Mouse (Mus musculus): Measurements from ENCODE around the gene Def6. TPM values are rescaled to one million over a fixed set of nuclear protein-coding genes. Genes with fewer than 3 reads are reported as not detected.
A peak's percentile ranks its signal among the peaks of the same experiment; 100 is the strongest.

Def6 gene
- polyA plus RNA-seq, 1 experiment from 2014 or later = 2.4 TPM

DNA sequence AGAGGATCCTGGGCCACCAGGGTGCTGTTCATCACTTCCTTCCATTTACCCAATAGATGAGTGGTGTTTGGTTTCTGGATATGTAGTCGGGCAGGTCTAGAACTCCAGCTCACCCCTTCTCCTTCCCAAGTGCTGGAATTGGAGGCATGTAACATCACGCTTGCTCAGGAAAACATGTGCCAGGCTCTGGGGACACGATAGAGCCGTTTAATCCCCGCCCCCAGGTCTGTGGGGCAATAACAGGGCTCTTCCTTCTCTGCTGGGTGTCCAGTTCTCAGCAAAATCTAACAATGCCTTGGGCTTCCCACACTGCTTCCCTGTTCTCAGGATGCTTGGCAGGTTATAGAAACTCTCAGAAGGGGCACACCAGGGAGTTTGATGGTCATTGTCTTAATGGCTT, 29.8 kb downstream of the Def6 start:
- 79% methylated on average over 5 of the region's 5 CpGs for WGBS
- DNase-seq = no peak
- no peaks in the 10 kb centered on the region for H3K27me3 ChIP-seq (ENCODE audit: insufficient read depth, low read length)
- H3K36me3 ChIP-seq (ENCODE audit: insufficient read depth) = peaks cover 28% of the 10 kb centered on the region
- no peak overlapping the region for H3K9ac ChIP-seq
- H3K4me2 ChIP-seq = no peak overlapping the region
- H3K27ac ChIP-seq (ENCODE audit: low read depth) = no peak overlapping the region
- H3K4me1 ChIP-seq (ENCODE audit: insufficient read depth) = 0 out of 2 replicates have a peak, but pooled peaks cover 3% of the 10 kb centered on the region
- H3K9me3 ChIP-seq (ENCODE audit: low read depth, low read length) = no peaks in the 10 kb centered on the region
- ATAC-seq (ENCODE audit: insufficient read depth) = no peak
- TF ChIP-seq CTCF (IDR thresholded peaks at IDR 0.05; ENCODE audit: low read depth) = no peak
- no peak overlapping the region for H3K4me3 ChIP-seq (ENCODE audit: low read depth, low read length)

DNA sequence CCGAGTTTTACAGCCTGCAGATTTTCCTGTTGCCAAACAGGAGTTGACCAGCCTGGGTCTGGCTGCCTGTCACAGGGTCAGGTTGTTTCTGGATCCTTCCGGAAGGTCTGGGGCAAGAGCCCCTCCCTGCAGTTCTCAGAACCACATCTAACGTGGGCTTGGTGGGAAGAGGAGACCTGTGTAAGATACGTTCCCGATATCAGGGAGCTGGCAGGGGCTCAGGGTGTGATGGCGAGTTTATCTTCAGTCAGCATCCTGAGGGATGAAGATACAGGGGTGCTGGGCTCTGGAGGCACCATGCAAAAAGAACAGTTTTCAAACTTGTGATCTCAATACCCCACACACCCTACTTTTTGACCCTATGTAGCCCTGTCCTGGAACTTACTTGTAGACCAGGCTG, 30.3 kb downstream of the Def6 start:
- no peak overlapping the region for H3K4me3 ChIP-seq (ENCODE audit: low read depth, low read length)
- H3K36me3 ChIP-seq (ENCODE audit: insufficient read depth) = peaks cover 28% of the 10 kb centered on the region
- no peak overlapping the region for H3K9ac ChIP-seq
- WGBS = 76% methylated on average over 6 of the region's 6 CpGs
- H3K27ac ChIP-seq (ENCODE audit: low read depth) = no peak overlapping the region
- DNase-seq (no peak), ATAC-seq (ENCODE audit: insufficient read depth) (no peak)
- no peak for TF ChIP-seq CTCF (IDR thresholded peaks at IDR 0.05; ENCODE audit: low read depth)
- 0 out of 2 replicates have a peak, but pooled peaks cover 3% of the 10 kb centered on the region for H3K4me1 ChIP-seq (ENCODE audit: insufficient read depth)
- H3K4me2 ChIP-seq = no peak overlapping the region
- H3K9me3 ChIP-seq (ENCODE audit: low read depth, low read length) = no peaks in the 10 kb centered on the region
- H3K27me3 ChIP-seq (ENCODE audit: insufficient read depth, low read length) = no peaks in the 10 kb centered on the region

DNA sequence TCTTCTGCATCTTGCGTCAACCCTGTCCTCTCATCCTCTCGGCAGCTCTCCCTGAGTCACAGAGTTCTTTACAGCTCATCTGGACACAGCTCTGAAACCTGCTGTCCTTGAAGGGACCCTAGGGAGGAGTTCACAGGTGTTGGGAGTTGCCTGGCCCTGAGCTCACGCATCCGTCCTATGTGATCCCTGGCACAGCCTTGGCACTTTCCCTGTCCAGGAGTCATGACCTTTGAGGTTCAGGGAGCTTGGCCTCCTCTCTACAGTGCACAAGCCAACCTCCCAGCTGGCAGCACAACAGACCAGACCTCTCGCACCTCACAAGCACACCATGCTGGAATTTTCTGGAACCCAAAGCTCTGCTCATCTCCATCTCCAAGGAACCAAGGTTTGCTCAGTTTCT, 33.3 kb downstream of the Def6 start:
- Histone ChIP-seq H3K9me3 (ENCODE audit: low read depth, low read length) (no peaks in the 10 kb centered on the region), H3K27me3 (ENCODE audit: insufficient read depth, low read length) (no peaks in the 10 kb centered on the region), H3K4me2 (no peak overlapping the region), H3K4me3 (ENCODE audit: low read depth, low read length) (no peak overlapping the region), H3K36me3 (ENCODE audit: insufficient read depth) (peaks cover 28% of the 10 kb centered on the region), H3K27ac (ENCODE audit: low read depth) (no peak overlapping the region), H3K9ac (no peak overlapping the region), H3K4me1 (ENCODE audit: insufficient read depth) (peaks cover 6% of the 10 kb centered on the region; the same call in 1 of the 2 replicates)
- WGBS = 90% methylated on average over 5 of the region's 5 CpGs
- no peak for TF ChIP-seq CTCF (IDR thresholded peaks at IDR 0.05; ENCODE audit: low read depth)
- ATAC-seq (ENCODE audit: insufficient read depth) (no peak), DNase-seq (no peak)

DNA sequence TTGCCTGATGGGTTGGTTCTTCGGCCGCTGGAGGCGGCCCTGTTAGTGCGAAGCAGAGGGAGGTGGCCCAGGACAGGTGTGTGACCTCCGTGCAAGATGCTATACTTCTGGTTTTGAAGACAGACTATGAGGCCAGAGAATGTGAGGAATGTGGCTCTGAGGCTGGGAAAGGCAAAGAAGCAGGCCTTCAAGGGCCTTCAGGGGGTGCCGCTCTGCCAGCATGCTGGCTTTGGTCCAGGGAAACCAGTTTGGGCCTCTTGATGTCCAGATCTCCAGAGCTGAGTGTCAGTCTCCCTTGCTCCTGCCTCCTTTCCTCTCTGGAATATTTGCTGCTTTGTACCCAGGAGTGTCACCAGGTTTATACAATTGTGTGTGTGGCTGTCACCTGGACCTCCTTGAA, 34.7 kb downstream of the Def6 start:
- no peak overlapping the region for H3K4me2 ChIP-seq
- no peak for TF ChIP-seq CTCF (IDR thresholded peaks at IDR 0.05; ENCODE audit: low read depth)
- peak overlapping the region; percentile 58 for H3K27ac ChIP-seq (ENCODE audit: low read depth)
- no peak overlapping the region for H3K4me3 ChIP-seq (ENCODE audit: low read depth, low read length)
- ATAC-seq (ENCODE audit: insufficient read depth) (no peak; the same call in 1 of the 2 replicates), DNase-seq (peak; percentile 80)
- WGBS = 63% methylated on average over 6 of the region's 6 CpGs
- peaks cover 6% of the 10 kb centered on the region; the same call in 1 of the 2 replicates for H3K4me1 ChIP-seq (ENCODE audit: insufficient read depth)
- H3K36me3 ChIP-seq (ENCODE audit: insufficient read depth) = peaks cover 26% of the 10 kb centered on the region
- no peak overlapping the region for H3K9ac ChIP-seq
- no peaks in the 10 kb centered on the region for H3K9me3 ChIP-seq (ENCODE audit: low read depth, low read length)
- no peaks in the 10 kb centered on the region for H3K27me3 ChIP-seq (ENCODE audit: insufficient read depth, low read length)

DNA sequence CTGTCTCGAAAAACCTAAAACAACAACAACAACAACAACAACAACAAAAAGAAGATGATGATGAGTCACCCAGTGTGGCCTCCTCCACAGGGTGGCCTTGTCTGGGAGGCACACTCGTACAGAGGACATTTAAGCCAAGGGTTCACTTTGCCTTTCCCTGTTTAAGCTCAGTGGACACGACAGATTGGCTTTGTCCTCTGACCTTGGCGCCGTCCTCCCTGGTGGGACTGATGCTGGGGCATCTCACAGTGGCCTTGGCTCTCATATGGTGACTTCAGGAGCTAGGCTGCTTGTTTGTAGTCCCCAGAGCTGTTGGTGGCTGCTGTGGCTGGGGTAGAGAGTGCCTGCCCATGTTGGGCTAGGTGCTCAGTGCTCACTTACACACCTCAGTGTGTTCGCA, 36.6 kb downstream of the Def6 start:
- H3K4me2 ChIP-seq = no peak overlapping the region
- 79% methylated on average over 6 of the region's 6 CpGs for WGBS
- H3K4me3 ChIP-seq (ENCODE audit: low read depth, low read length) = no peak overlapping the region
- H3K9ac ChIP-seq = no peak overlapping the region
- TF ChIP-seq CTCF (IDR thresholded peaks at IDR 0.05; ENCODE audit: low read depth) = no peak
- peaks cover 18% of the 10 kb centered on the region for H3K36me3 ChIP-seq (ENCODE audit: insufficient read depth)
- no peak overlapping the region for H3K27ac ChIP-seq (ENCODE audit: low read depth)
- H3K4me1 ChIP-seq (ENCODE audit: insufficient read depth) = peaks cover 6% of the 10 kb centered on the region; the same call in 1 of the 2 replicates
- no peaks in the 10 kb centered on the region for H3K9me3 ChIP-seq (ENCODE audit: low read depth, low read length)
- DNase-seq = no peak
- ATAC-seq (ENCODE audit: insufficient read depth) = no peak
- H3K27me3 ChIP-seq (ENCODE audit: insufficient read depth, low read length) = no peaks in the 10 kb centered on the region

DNA sequence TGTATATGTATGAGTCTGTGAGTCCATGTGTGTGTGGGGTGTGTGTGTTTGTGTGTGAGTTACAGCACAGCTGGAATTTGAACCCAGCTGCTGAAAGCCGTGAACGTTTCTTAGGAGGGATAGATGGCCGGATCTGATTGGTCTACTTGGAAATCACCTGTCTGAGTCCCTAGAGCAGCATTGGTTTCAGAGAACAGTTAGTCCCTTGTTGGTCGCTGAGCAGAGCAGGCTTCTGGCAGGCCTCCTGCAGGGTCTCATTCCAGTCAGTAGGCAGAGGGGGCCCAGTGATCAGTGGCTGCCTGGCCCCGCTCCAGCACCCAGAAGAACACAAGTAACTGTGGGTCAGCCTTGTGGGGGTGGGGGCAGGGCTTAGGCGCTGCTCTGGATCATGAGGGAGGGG, 37.1 kb downstream of the Def6 start:
- Histone ChIP-seq H3K27me3 (ENCODE audit: insufficient read depth, low read length) (no peaks in the 10 kb centered on the region), H3K4me3 (ENCODE audit: low read depth, low read length) (no peak overlapping the region), H3K36me3 (ENCODE audit: insufficient read depth) (peaks cover 15% of the 10 kb centered on the region), H3K9me3 (ENCODE audit: low read depth, low read length) (no peaks in the 10 kb centered on the region), H3K27ac (ENCODE audit: low read depth) (peak overlapping the region; percentile 54; the same call in 1 of the 2 replicates), H3K4me2 (no peak overlapping the region), H3K9ac (peak overlapping the region; percentile 29; the same call in 1 of the 2 replicates), H3K4me1 (ENCODE audit: insufficient read depth) (peaks cover 6% of the 10 kb centered on the region; the same call in 1 of the 2 replicates)
- DNase-seq = peak; percentile 47
- WGBS = 27% methylated on average over 6 of the region's 6 CpGs
- TF ChIP-seq CTCF (IDR thresholded peaks at IDR 0.05; ENCODE audit: low read depth) = no peak
- no peak for ATAC-seq (ENCODE audit: insufficient read depth)

DNA sequence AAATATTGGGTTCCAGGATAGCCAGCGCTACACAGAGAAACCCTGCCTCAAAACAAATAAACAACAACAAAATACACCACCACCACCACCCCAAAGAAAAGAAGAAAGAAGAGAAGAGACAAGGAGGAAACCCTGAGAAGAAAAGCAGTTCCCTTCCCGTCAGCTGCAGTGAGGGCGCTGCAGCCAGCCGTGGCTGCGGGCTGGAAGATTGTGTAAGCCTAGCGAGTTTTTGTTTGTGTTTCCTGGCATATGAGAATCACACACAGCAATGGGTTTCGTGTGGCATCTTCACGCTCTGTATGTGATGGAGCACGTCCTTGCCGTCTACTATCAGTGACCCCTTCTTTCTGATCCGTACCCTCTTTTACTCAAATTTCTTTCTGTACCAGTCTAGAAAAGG, 39.1 kb downstream of the Def6 start:
- whole genome bisulfite sequencing = 59% methylated on average over 11 of the region's 11 CpGs

More for the DNA sequence above, 39.1 kb downstream of the Def6 start:
- ATAC-seq (ENCODE audit: insufficient read depth) (no peak), DNase-seq (no peak)
- Histone ChIP-seq H3K4me2 (no peak overlapping the region), H3K27me3 (ENCODE audit: insufficient read depth, low read length) (no peaks in the 10 kb centered on the region), H3K36me3 (ENCODE audit: insufficient read depth) (no peaks in the 10 kb centered on the region), H3K9me3 (ENCODE audit: low read depth, low read length) (no peaks in the 10 kb centered on the region), H3K27ac (ENCODE audit: low read depth) (no peak overlapping the region), H3K4me3 (ENCODE audit: low read depth, low read length) (no peak overlapping the region), H3K4me1 (ENCODE audit: insufficient read depth) (peaks cover 6% of the 10 kb centered on the region; the same call in 1 of the 2 replicates), H3K9ac (no peak overlapping the region)
- no peak for TF ChIP-seq CTCF (IDR thresholded peaks at IDR 0.05; ENCODE audit: low read depth)

Data from lung, embryonic 14.5 days (tissue).